Mouse (Mus musculus) liver, embryonic 11.5 days (tissue): ENCODE data around the gene Pum1. TPM values are rescaled to one million over a fixed set of nuclear protein-coding genes. Genes with fewer than 3 reads are reported as not detected.
"Not testable (repeated sequence)": the region's sequence is repeated elsewhere in the genome, so short reads cannot be mapped to it uniquely, and the experiment has no call there.

ENCODE experiments used
- ATAC-seq: fragments of 200-750 bp; cut with Nextera tagmentation; replicated peaks from 2 replicates; pipeline ENCODE4 v1.8.0; 2017; ENCODE audit warnings: moderate number of reproducible peaks, mild to moderate bottlenecking, moderate TSS enrichment, moderate library complexity; ENCODE audit not compliant: low FRiP score
- DNase-seq: peaks from one replicate; pipeline ENCODE4 v3.0.0-alpha.2; 2017; ENCODE audit warnings: low spot score
- H3K27ac ChIP-seq: fragments of 300-500 bp; sonication (generic); 2 replicates; pipeline ENCODE4 v1.5.1; 2014; ENCODE audit warnings: mild to moderate bottlenecking, low read depth, low read length, control low read depth
- H3K27me3 ChIP-seq: fragments of 300-500 bp; sonication (generic); replicated peaks from 2 replicates; pipeline ENCODE4 v1.6.1; 2014; ENCODE audit warnings: low read length, mixed read lengths; ENCODE audit not compliant: control insufficient read depth, insufficient read depth
- H3K36me3 ChIP-seq: fragments of 300-500 bp; sonication (generic); 2 replicates; pipeline ENCODE4 v1.6.1; 2014; ENCODE audit warnings: mild to moderate bottlenecking, low read length, moderate library complexity, mixed read lengths; ENCODE audit not compliant: control insufficient read depth, insufficient read depth
- H3K4me1 ChIP-seq: fragments of 300-500 bp; sonication (generic); replicated peaks from 2 replicates; pipeline ENCODE4 v1.6.1; 2014; ENCODE audit warnings: low read length, mixed read lengths; ENCODE audit not compliant: control insufficient read depth, insufficient read depth
- H3K4me2 ChIP-seq: fragments of 300-500 bp; sonication (generic); 2 replicates; pipeline ENCODE4 v1.6.1; 2014; ENCODE audit warnings: mild to moderate bottlenecking, control low read depth, moderate library complexity
- H3K4me3 ChIP-seq: fragments of 300-500 bp; sonication (generic); 2 replicates; pipeline ENCODE4 v1.5.1; 2014; ENCODE audit warnings: low read depth, low read length, control low read depth
- H3K9ac ChIP-seq: fragments of 300-500 bp; sonication (generic); 2 replicates; pipeline ENCODE4 v1.6.1; 2014; ENCODE audit warnings: low read depth, low read length, control low read depth
- H3K9me3 ChIP-seq: fragments of 300-500 bp; sonication (generic); 2 replicates; pipeline ENCODE4 v1.6.1; 2016; ENCODE audit warnings: low read length, inconsistent platforms, mixed read lengths; ENCODE audit not compliant: control insufficient read depth
- WGBS: fragments of 180-500 bp; shearing (Covaris S2); extraction: QIAGEN DNeasy Blood & Tissue Kit; methylation state at CpG from one replicate; pipeline ENCODE4 v1.1.7; 2014; 5-methylcytosine and 5-hydroxymethylcytosine counted together
- polyA plus RNA-seq: library from polyadenylated mRNA; unstranded; fragments of >200 nt; fragmentation: Nextera tagmentation; extraction: Ambion mirVana; gene quantifications from 2 replicates; pipeline ENCODE4 v1.2.1, GENCODE M21; 2014

Gene Pum1
- 61.4 and 65.0 TPM in 2 replicates for polyA plus RNA-seq

DNA sequence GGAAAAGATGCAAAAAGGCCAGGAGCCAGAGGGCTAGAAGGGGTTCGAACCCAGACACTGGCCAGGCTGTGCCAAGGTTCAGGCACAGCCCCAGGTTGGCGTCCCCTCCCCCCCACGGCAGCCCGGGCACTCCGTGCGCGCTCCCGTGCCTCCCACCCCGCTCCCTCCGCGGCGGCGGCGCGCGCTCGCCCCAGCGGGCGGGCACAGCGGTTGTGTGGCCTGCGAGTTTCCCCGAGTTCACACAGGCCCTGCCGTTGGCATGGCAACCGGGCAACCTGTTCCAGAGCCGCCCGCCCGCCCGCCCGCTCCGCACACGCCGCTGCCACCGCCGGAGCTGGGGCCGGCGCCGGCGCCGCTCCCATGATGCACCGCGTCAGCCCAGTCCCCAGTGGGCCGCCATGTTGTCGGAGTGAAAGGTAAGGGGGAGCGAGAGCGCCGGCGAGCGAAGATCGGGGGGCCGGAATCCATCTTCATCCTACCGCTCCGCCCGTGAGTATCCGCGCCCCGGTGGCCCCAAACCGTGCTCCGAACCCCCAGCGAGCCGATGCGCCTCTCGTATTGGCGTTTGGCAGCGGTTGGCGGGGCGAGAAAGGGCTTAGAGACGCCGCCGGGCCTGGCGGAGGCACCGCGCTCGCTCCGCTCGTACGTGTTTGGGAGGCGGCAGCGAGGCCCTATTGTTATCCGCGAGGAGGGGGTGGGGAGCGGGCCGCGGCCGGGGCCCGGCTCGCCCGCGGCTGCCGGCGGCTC is at the start of gene Pum1:
Gene Pum1, plus strand, starts transcription at position 343 of the 747 bp plus-strand sequence.
- Histone ChIP-seq H3K27me3 (no peaks in the 10 kb centered on the region), H3K9me3 (no peaks in the 10 kb centered on the region), H3K4me1 (peaks cover 34% of the 10 kb centered on the region), H3K36me3 (no peaks in the 10 kb centered on the region), H3K4me3 (peak within 1 kb of the TSS; percentile 96), H3K27ac (peak within 1 kb of the TSS; percentile 92), H3K4me2 (peak within 1 kb of the TSS; percentile 91), H3K9ac (peak within 1 kb of the TSS; percentile 99)
- DNase-seq (peak; percentile 87), ATAC-seq (peak; percentile 87)
- WGBS: under 1% methylated on average over 85 of the region's 90 CpGs

DNA sequence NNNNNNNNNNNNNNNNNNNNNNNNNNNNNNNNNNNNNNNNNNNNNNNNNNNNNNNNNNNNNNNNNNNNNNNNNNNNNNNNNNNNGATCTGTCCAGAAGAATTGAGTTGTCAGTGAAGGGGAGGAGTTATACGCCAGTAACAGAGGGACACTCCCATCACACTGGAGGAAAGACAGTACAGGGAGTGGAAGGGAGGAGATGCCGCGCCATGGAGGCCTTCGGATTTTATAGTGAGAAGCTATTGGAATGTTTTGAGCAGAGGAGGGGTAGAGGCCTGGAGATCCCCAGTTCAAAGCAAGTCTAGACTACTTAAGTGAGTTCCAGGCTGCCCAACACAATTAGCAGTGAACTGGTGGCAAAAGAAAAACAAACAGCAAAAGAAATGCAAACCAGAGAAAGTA is 33.7 kb upstream of the Pum1 start:
- no peak for DNase-seq
- Histone ChIP-seq H3K4me1 (no peaks in the 10 kb centered on the region), H3K4me2 (peak overlapping the region; percentile 47), H3K9ac (no peak overlapping the region), H3K36me3 (no peaks in the 10 kb centered on the region), H3K9me3 (no peaks in the 10 kb centered on the region), H3K27ac (no peak overlapping the region), H3K4me3 (no peak overlapping the region), H3K27me3 (no peaks in the 10 kb centered on the region)
- 15% methylated on average over 4 of the region's 4 CpGs for WGBS
- ATAC-seq: no peak

DNA sequence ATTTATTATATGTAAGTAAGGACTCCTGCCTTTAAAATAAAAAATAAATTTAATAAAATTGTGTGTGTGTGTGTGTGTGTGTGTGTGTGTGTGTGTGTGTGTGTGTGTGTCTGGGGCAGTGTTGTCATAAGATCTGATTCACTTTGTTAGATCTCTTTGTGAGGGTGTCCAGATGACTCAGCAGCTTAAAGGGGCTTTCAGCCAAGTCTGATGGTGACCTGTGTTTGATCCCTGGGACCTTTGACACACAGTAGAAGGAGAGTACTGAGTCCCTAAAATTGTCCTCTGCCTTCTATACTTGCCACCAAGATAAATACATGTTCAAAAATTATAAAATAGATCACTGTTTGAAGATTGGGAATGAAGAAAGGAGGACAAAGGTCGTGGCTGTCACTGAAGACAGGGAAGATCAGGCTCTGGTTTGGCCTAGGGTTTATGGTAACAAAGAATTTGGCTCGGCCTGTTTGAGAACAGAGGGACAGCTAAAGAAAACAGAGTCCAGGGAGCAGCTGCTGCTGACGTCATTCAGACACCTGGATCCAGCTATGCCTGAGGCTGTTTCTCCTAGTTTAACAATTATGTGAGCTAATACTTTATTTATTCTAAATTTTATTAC is 32.8 kb upstream of the Pum1 start:
- H3K4me3 ChIP-seq: no peak overlapping the region
- no peaks in the 10 kb centered on the region for H3K36me3 ChIP-seq
- H3K4me2 ChIP-seq: no peak overlapping the region
- DNase-seq: no peak
- 61% methylated on average over 3 of the region's 3 CpGs for WGBS
- H3K27me3 ChIP-seq: no peaks in the 10 kb centered on the region
- no peak overlapping the region for H3K27ac ChIP-seq
- H3K4me1 ChIP-seq: no peaks in the 10 kb centered on the region
- no peak overlapping the region for H3K9ac ChIP-seq
- no peak for ATAC-seq
- H3K9me3 ChIP-seq: no peaks in the 10 kb centered on the region

DNA sequence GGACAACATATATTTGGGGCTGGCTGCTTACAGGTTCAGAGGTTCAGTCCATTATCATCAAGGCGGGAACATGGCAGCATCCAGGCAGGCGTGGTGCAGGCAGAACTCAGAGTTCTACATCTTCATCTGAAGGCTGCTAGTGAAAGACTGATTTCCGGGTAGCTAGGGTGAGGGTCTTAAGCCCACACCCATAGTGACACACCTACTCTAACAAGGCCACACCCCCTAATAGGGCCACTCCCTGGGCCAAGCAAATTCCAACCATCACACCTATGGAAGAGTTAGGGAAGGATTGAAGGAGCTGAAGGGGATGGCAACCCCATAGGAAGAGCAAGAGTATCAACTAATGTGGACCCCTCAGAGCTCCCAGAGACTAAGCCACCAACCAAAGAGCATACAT is 28.0 kb upstream of the Pum1 start:
- H3K9ac ChIP-seq, H3K27ac ChIP-seq, ATAC-seq, H3K4me1 ChIP-seq, H3K4me3 ChIP-seq, H3K4me2 ChIP-seq, DNase-seq, H3K36me3 ChIP-seq, H3K27me3 ChIP-seq, H3K9me3 ChIP-seq: not testable (repeated sequence)
- 81% methylated on average over 3 of the region's 3 CpGs for WGBS

DNA sequence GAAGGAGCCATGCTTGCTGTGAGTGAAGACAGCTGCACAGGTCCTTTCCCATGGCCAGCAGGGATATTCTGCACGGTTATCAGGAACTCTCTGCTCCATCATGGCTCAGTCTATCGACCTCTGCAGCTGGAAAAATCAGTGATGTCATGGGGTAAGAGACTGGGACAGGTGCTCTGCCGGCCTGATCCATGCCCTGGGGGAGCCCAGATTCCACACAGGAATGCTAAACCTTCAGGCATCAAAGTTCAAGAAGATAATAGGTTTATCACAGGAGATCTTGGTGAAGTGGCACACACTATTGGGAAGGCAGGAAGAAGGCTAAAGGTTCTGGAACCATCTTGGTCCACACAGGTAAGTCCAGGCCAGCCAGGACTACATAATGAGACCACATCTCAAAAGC is 26.4 kb upstream of the Pum1 start:
- Histone ChIP-seq H3K27ac (no peak overlapping the region), H3K9me3 (no peaks in the 10 kb centered on the region), H3K4me2 (no peak overlapping the region), H3K36me3 (no peaks in the 10 kb centered on the region), H3K9ac (no peak overlapping the region), H3K4me1 (no peaks in the 10 kb centered on the region), H3K27me3 (no peaks in the 10 kb centered on the region), H3K4me3 (no peak overlapping the region)
- ATAC-seq (no peak), DNase-seq (no peak)
- 69% methylated on average over 3 of the region's 3 CpGs for WGBS

DNA sequence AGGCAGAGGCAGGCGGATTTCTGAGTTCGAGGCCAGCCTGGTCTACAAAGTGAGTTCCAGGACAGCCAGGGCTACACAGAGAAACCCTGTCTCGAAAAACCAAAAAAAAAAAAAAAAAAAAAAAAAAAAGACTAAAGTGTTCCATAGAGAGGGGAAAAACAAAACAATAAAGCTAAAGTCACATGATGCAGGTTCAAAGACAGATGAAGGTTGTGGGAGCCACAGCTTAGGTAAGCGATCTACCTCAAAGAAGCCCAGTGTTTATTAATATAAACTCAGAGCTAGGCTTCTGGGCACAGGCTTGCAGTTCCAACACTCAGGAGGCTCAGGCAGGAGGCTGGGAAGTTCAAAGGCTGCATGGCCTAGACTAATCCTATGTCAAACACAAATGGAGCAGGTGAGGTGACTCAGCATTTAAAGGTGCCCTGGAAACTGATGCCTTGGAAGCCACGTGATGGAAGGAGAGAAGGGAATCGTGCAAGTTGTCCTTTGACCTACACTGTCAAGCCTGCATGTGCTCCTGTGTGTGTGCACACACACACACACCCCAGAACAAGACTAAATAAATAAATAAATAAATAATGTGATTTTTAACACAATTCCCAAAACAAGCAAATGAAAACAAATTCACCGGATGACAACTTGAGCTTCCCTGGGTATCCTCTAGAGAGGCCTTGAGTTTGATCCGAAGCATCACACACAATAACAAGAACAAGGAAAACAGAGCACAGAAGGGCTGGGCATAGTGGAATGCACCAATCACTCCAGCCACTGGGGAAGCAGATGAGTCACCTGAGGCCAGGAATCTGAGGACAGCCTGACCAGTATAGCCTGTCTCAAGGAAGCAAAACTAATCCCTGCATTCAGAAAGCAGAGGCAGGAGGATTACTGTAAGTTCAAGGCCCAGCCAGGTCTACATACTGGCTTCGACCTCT is 25.4 kb upstream of the Pum1 start:
- DNase-seq (no peak), ATAC-seq (no peak)
- Histone ChIP-seq H3K27ac (no peak overlapping the region), H3K9me3 (no peaks in the 10 kb centered on the region), H3K4me3 (no peak overlapping the region), H3K36me3 (no peaks in the 10 kb centered on the region), H3K9ac (no peak overlapping the region), H3K4me2 (no peak overlapping the region), H3K27me3 (no peaks in the 10 kb centered on the region), H3K4me1 (no peaks in the 10 kb centered on the region)
- 77% methylated on average over 8 of the region's 9 CpGs for WGBS

DNA sequence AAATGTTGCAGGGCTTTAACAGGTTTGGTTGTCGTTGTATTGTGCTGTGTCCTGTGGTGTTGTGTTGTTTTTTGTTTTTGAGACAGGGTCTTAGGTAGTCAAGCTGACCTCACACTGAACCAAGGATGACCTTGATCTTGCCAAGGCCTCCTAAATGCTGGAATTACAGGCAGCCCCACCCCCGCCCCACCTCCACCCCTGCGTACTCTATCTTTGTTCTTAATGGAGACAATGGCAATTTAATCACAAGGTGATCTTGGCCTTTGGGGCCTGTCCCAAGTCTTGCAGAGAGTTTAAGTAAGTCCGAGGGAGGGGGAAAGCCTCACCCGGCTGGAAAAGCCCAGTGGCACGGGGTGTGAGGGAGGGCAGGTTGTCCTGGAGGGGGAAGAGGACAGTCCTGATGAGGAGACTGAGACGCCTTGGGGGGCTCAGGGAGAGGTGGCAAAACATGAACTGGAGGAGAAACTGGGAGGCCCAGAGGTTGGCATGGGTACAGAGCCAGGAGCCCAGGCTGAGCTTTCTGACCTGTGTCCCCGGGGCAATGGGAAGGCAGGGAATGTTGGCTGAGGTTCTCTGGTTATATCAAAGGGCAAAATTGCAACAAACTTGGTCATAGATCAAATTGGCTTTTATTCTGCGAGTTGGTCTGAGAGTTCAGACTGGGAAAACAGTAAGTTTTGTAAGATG is 22.9 kb upstream of the Pum1 start:
- 72% methylated on average over 9 of the region's 9 CpGs for WGBS
- Histone ChIP-seq H3K9me3 (no peaks in the 10 kb centered on the region), H3K4me3 (no peak overlapping the region), H3K4me1 (no peaks in the 10 kb centered on the region), H3K36me3 (no peaks in the 10 kb centered on the region), H3K4me2 (no peak overlapping the region), H3K27ac (no peak overlapping the region), H3K9ac (no peak overlapping the region), H3K27me3 (no peaks in the 10 kb centered on the region)
- ATAC-seq (no peak), DNase-seq (no peak)

DNA sequence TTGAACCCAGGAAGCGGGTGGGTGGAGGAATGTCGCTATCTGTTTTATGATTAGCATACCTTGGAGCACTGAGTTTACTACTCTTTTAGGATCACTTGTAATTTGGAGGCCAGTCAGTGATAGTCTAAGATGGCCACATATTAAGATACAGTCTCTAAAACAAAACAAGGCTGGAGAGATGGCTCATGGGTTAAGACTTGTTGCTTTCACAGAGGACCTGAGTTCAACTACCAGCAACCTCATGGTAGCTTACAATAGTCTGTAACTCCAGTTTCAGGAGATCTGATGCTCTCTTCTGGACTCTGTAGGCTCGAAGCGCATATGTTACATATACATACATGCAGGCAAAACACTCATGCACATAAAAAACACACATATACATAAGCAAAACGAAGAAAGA is 20.7 kb upstream of the Pum1 start:
- Histone ChIP-seq H3K27me3 (no peaks in the 10 kb centered on the region), H3K4me2 (no peak overlapping the region), H3K4me1 (no peaks in the 10 kb centered on the region), H3K27ac (no peak overlapping the region), H3K36me3 (no peaks in the 10 kb centered on the region), H3K4me3 (no peak overlapping the region), H3K9ac (no peak overlapping the region), H3K9me3 (no peaks in the 10 kb centered on the region)
- WGBS: 87% methylated on average over 5 of the region's 5 CpGs
- no peak for ATAC-seq
- DNase-seq: no peak
